Mouse (Mus musculus) common myeloid progenitor, adult 5-6 weeks (primary cell): ENCODE data around the gene Zfp580. TPM values are rescaled to one million over a fixed set of nuclear protein-coding genes. Genes with fewer than 3 reads are reported as not detected.
A peak's percentile ranks its signal among the peaks of the same experiment; 100 is the strongest.
"Not testable (repeated sequence)": the region's sequence is repeated elsewhere in the genome, so short reads cannot be mapped to it uniquely, and the experiment has no call there.

Source experiments
- ATAC-seq: replicated peaks from 2 replicates; pipeline ENCODE4 v1.8.0; 2016; ENCODE audit warnings: low read depth, mild to moderate bottlenecking, moderate TSS enrichment, inconsistent platforms; ENCODE audit not compliant: poor library complexity, severe bottlenecking
- total RNA-seq: library from RNA; stranded (forward); fragments of 200-1000, 187-1606 nt; gene quantifications from 2 replicates; pipeline ENCODE4 v1.2.3, GENCODE M21; 2017

Zfp580 gene
- total RNA-seq, 1 experiment from 2014 or later: 3.6 TPM

GRCm38 (mm10) chr7:5060944-5061773 lies 9.8 kb downstream of the Zfp580 start:
- ATAC-seq: peak; percentile 63

- peak; percentile 23 for ATAC-seq
Measured at GRCm38 (mm10) chr7:5061774-5062359, 10.5 kb downstream of the Zfp580 start, which contains the start of gene U2af2. TSS of gene U2af2 (plus strand) at chr7:5062143.

GRCm38 (mm10) chr7:5062360-5063001 lies 11.1 kb downstream of the Zfp580 start:
- no peak for ATAC-seq

GRCm38 (mm10) chr7:5064886-5065285 lies 13.5 kb downstream of the Zfp580 start:
- ATAC-seq: no peak

- 0 out of 2 replicates have a peak, but pooled peaks have one; percentile 30 for ATAC-seq
Measured at GRCm38 (mm10) chr7:5073586-5073985, 22.2 kb downstream of the Zfp580 start.

GRCm38 (mm10) chr7:5074984-5075383 lies 23.6 kb downstream of the Zfp580 start:
- ATAC-seq: no peak

- ATAC-seq: no peak
Measured at GRCm38 (mm10) chr7:5076931-5077330, 25.6 kb downstream of the Zfp580 start.

- not testable (repeated sequence) for ATAC-seq
Measured at GRCm38 (mm10) chr7:5079365-5080009, 28.1 kb downstream of the Zfp580 start.

- peak; percentile 94 for ATAC-seq
Measured at GRCm38 (mm10) chr7:5080010-5080751, 28.8 kb downstream of the Zfp580 start, which contains the start of gene Epn1. TSS of gene Epn1 (plus strand) at chr7:5080235.

- no peak for ATAC-seq
Measured at GRCm38 (mm10) chr7:5080815-5081214, 29.5 kb downstream of the Zfp580 start.

GRCm38 (mm10) chr7:5081241-5081640 lies 29.9 kb downstream of the Zfp580 start:
- ATAC-seq: no peak

- ATAC-seq: no peak
Measured at GRCm38 (mm10) chr7:5081939-5082338, 30.6 kb downstream of the Zfp580 start.

- ATAC-seq: peak; percentile 27
Measured at GRCm38 (mm10) chr7:5083325-5084105, 32.2 kb downstream of the Zfp580 start.

GRCm38 (mm10) chr7:5085512-5085911 lies 34.2 kb downstream of the Zfp580 start:
- ATAC-seq: peak; percentile 47

GRCm38 (mm10) chr7:5086921-5087440 lies 35.6 kb downstream of the Zfp580 start:
- no peak for ATAC-seq

- ATAC-seq: no peak
Measured at GRCm38 (mm10) chr7:5087886-5088285, 36.5 kb downstream of the Zfp580 start.

GRCm38 (mm10) chr7:5089853-5090252 lies 38.5 kb downstream of the Zfp580 start:
- ATAC-seq: no peak

GRCm38 (mm10) chr7:5091008-5091728 lies 39.8 kb downstream of the Zfp580 start:
- ATAC-seq: no peak
